Mouse (Mus musculus): ENCODE data around the gene Npnt. TPM values are rescaled to one million over a fixed set of nuclear protein-coding genes. Genes with fewer than 3 reads are reported as not detected.

The Npnt gene
- polyA plus RNA-seq, 1 experiment from 2014 or later, result 25.9 TPM

- Histone ChIP-seq H3K27ac (no peak overlapping the region), H3K4me2 (replicated peaks) (no peak overlapping the region), H3K36me3 (no peaks in the 10 kb centered on the region), H3K9ac (no peak overlapping the region), H3K4me3 (no peak overlapping the region), H3K9me3 (no peaks in the 10 kb centered on the region), H3K4me1 (no peaks in the 10 kb centered on the region), H3K27me3 (no peaks in the 10 kb centered on the region)
- 86% methylated on average over 2 of the region's 2 CpGs for WGBS
- no peak for ATAC-seq (ENCODE audit: insufficient number of reproducible peaks, insufficient read depth, low FRiP score, low TSS enrichment)
Measured at GRCm38 (mm10) chr3:132934649-132935048, 15.4 kb downstream of the Npnt start.

GRCm38 (mm10) chr3:132931526-132931925 is 18.6 kb downstream of the Npnt start:
- WGBS, result 86% methylated on average over 4 of the region's 4 CpGs
- Histone ChIP-seq H3K27me3 (no peaks in the 10 kb centered on the region), H3K4me2 (replicated peaks) (no peak overlapping the region), H3K36me3 (no peaks in the 10 kb centered on the region), H3K27ac (no peak overlapping the region), H3K9ac (no peak overlapping the region), H3K9me3 (no peaks in the 10 kb centered on the region), H3K4me1 (no peaks in the 10 kb centered on the region), H3K4me3 (no peak overlapping the region)
- ATAC-seq (ENCODE audit: insufficient number of reproducible peaks, insufficient read depth, low FRiP score, low TSS enrichment), result no peak

DNA sequence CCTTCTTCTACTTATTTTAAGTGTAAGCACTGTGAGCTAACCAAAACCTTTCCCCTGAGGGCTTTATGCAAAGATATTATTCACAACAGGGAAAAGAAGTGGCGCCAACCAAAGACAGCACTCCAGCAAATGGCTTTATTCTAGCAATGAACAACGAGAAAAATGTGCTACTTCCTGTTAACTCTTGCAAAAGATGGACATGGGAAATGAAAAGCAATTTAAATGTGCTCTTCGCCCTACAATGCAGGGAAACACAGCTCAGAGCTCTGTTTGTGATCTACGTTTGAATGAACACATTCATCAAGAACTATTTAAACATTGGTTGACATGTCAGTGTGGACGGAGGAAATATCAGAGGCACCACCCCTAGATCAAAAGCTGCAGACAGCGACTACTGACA is 20.2 kb downstream of the Npnt start:
- Histone ChIP-seq H3K9me3 (no peaks in the 10 kb centered on the region), H3K27ac (no peak overlapping the region), H3K27me3 (no peaks in the 10 kb centered on the region), H3K4me1 (no peaks in the 10 kb centered on the region), H3K4me3 (no peak overlapping the region), H3K36me3 (no peaks in the 10 kb centered on the region), H3K9ac (no peak overlapping the region), H3K4me2 (replicated peaks) (no peak overlapping the region)
- no peak for ATAC-seq (ENCODE audit: insufficient number of reproducible peaks, insufficient read depth, low FRiP score, low TSS enrichment)
- WGBS, result 57% methylated on average over 6 of the region's 6 CpGs

GRCm38 (mm10) chr3:132928186-132928585 is 21.9 kb downstream of the Npnt start:
- no peaks in the 10 kb centered on the region for H3K36me3 ChIP-seq
- no peak overlapping the region for H3K4me2 ChIP-seq (replicated peaks)
- no peaks in the 10 kb centered on the region for H3K4me1 ChIP-seq
- no peak for ATAC-seq (ENCODE audit: insufficient number of reproducible peaks, insufficient read depth, low FRiP score, low TSS enrichment)
- no peak overlapping the region for H3K27ac ChIP-seq
- 91% methylated on average over 9 of the region's 9 CpGs for WGBS
- no peaks in the 10 kb centered on the region for H3K9me3 ChIP-seq
- H3K9ac ChIP-seq, result no peak overlapping the region
- H3K4me3 ChIP-seq, result no peak overlapping the region
- H3K27me3 ChIP-seq, result no peaks in the 10 kb centered on the region

DNA sequence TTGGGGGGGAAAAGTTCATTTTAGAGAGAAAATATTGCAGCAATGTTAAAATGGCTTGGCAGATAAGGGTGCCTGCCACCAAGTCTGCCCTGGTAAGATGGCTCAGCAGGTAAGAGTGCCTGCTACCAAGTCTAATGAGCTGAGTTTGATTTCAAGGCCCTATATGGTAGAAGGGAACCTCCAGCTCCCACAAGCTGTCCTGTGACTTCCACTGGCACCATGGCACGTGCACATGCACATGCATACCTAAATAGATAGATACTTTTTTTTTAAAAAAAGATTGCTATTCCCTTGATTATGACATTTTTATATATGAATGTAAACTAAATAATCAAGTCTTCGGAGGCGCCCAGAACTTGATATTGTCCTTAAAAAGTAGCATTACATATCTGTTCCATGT is 30.3 kb downstream of the Npnt start:
- ATAC-seq (ENCODE audit: insufficient number of reproducible peaks, insufficient read depth, low FRiP score, low TSS enrichment), result no peak
- H3K9ac ChIP-seq, result no peak overlapping the region
- H3K4me2 ChIP-seq (replicated peaks), result no peak overlapping the region
- WGBS, result 89% methylated on average over 3 of the region's 3 CpGs
- no peak overlapping the region for H3K27ac ChIP-seq
- no peak overlapping the region for H3K4me3 ChIP-seq
- no peaks in the 10 kb centered on the region for H3K36me3 ChIP-seq
- H3K4me1 ChIP-seq, result no peaks in the 10 kb centered on the region
- H3K9me3 ChIP-seq, result no peaks in the 10 kb centered on the region
- H3K27me3 ChIP-seq, result no peaks in the 10 kb centered on the region

- H3K4me2 ChIP-seq (replicated peaks), result no peak overlapping the region
- WGBS, result 92% methylated on average over 11 of the region's 11 CpGs
- no peaks in the 10 kb centered on the region for H3K27me3 ChIP-seq
- no peak for ATAC-seq (ENCODE audit: insufficient number of reproducible peaks, insufficient read depth, low FRiP score, low TSS enrichment)
- no peaks in the 10 kb centered on the region for H3K36me3 ChIP-seq
- no peaks in the 10 kb centered on the region for H3K9me3 ChIP-seq
- H3K4me1 ChIP-seq, result no peaks in the 10 kb centered on the region
- no peak overlapping the region for H3K27ac ChIP-seq
- H3K4me3 ChIP-seq, result no peak overlapping the region
- H3K9ac ChIP-seq, result no peak overlapping the region
Measured at GRCm38 (mm10) chr3:132919240-132919639, 30.9 kb downstream of the Npnt start.

- no peaks in the 10 kb centered on the region for H3K27me3 ChIP-seq
- no peaks in the 10 kb centered on the region for H3K9me3 ChIP-seq
- no peaks in the 10 kb centered on the region for H3K4me1 ChIP-seq
- no peak overlapping the region for H3K9ac ChIP-seq
- no peak overlapping the region for H3K27ac ChIP-seq
- WGBS, result 86% methylated on average over 9 of the region's 9 CpGs
- no peaks in the 10 kb centered on the region for H3K36me3 ChIP-seq
- ATAC-seq (ENCODE audit: insufficient number of reproducible peaks, insufficient read depth, low FRiP score, low TSS enrichment), result no peak
- no peak overlapping the region for H3K4me2 ChIP-seq (replicated peaks)
- H3K4me3 ChIP-seq, result no peak overlapping the region
Measured at GRCm38 (mm10) chr3:132917356-132918090, 32.6 kb downstream of the Npnt start.

- H3K36me3 ChIP-seq, result no peaks in the 10 kb centered on the region
- no peak for ATAC-seq (ENCODE audit: insufficient number of reproducible peaks, insufficient read depth, low FRiP score, low TSS enrichment)
- no peak overlapping the region for H3K4me2 ChIP-seq (replicated peaks)
- H3K4me1 ChIP-seq, result peaks cover 9% of the 10 kb centered on the region; the same call in 1 of the 2 replicates
- H3K4me3 ChIP-seq, result no peak overlapping the region
- H3K27me3 ChIP-seq, result no peaks in the 10 kb centered on the region
- no peak overlapping the region for H3K9ac ChIP-seq
- 78% methylated on average over 9 of the region's 9 CpGs for WGBS
- no peaks in the 10 kb centered on the region for H3K9me3 ChIP-seq
- H3K27ac ChIP-seq, result no peak overlapping the region
Measured at GRCm38 (mm10) chr3:132915661-132916060, 34.4 kb downstream of the Npnt start.

DNA sequence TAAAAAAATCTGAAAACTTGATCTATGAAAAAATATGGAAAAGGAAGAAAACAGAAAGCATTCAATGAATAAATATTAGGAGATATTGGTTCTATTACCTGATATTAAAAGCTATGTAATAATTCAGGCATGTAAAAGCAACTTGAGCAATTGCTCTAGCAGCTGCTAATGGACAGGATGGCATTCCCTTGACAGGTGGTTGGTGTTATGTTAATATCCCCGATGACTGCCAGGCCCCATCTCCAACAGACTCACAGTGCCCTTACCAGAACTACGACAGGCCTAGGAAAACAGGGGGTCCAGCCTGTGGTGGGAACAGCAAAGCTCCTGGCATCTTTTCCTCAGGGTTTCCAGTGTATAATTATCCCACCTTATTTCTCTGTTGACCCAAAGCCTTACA is 37.7 kb downstream of the Npnt start:
- Histone ChIP-seq H3K27ac (no peak overlapping the region), H3K4me1 (peaks cover 9% of the 10 kb centered on the region; the same call in 1 of the 2 replicates), H3K4me2 (replicated peaks) (no peak overlapping the region), H3K36me3 (no peaks in the 10 kb centered on the region), H3K4me3 (no peak overlapping the region), H3K9me3 (no peaks in the 10 kb centered on the region), H3K9ac (no peak overlapping the region), H3K27me3 (no peaks in the 10 kb centered on the region)
- WGBS, result 64% methylated on average over 2 of the region's 2 CpGs
- no peak for ATAC-seq (ENCODE audit: insufficient number of reproducible peaks, insufficient read depth, low FRiP score, low TSS enrichment)

DNA sequence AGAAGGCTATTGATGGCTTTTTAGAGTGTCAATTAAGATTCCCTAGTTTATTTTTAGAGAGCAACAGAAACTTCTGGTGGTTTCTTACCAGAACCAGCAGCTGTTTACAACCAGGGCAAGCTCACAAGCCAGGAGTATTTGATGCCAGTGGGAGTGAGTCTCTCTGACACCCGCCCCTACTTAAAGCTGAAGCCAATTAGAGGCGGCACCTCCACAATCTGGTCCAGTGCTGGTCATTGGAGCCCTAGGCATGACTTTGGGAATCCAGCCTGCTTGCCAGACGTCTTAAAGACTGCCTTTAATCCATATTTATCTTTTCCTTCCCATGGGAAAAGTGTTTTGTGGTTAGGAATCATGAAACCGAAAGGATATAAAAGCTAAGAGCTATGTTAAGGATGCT is 38.4 kb downstream of the Npnt start:
- Histone ChIP-seq H3K4me3 (no peak overlapping the region), H3K36me3 (no peaks in the 10 kb centered on the region), H3K27ac (no peak overlapping the region), H3K4me1 (peaks cover 9% of the 10 kb centered on the region; the same call in 1 of the 2 replicates), H3K27me3 (no peaks in the 10 kb centered on the region), H3K9me3 (no peaks in the 10 kb centered on the region), H3K4me2 (replicated peaks) (no peak overlapping the region), H3K9ac (no peak overlapping the region)
- no peak for ATAC-seq (ENCODE audit: insufficient number of reproducible peaks, insufficient read depth, low FRiP score, low TSS enrichment)
- 33% methylated on average over 4 of the region's 4 CpGs for WGBS

DNA sequence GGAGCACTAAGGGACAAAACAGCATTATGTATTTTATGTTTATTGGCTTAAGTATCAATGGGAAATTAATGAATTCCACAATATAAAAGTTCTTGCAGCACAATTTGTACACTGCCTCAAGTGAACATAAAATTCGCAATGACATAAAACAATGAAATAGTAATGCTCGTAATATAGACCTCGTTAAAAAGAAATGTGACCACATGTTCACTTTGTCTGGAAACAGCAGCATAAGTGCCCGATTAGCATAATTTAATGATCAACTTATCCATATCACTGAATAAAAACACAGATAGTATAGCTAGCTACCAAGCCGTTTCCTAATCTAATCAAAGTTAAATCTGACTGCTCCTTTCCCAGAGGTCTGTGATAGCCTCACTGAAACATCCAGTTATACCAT is 39.4 kb downstream of the Npnt start:
- H3K27me3 ChIP-seq, result no peaks in the 10 kb centered on the region
- H3K9ac ChIP-seq, result no peak overlapping the region
- 74% methylated on average over 5 of the region's 5 CpGs for WGBS
- no peak overlapping the region for H3K4me2 ChIP-seq (replicated peaks)
- H3K27ac ChIP-seq, result no peak overlapping the region
- no peaks in the 10 kb centered on the region for H3K9me3 ChIP-seq
- no peaks in the 10 kb centered on the region for H3K36me3 ChIP-seq
- peaks cover 9% of the 10 kb centered on the region; the same call in 1 of the 2 replicates for H3K4me1 ChIP-seq
- no peak for ATAC-seq (ENCODE audit: insufficient number of reproducible peaks, insufficient read depth, low FRiP score, low TSS enrichment)
- H3K4me3 ChIP-seq, result no peak overlapping the region

- no peak overlapping the region for H3K9ac ChIP-seq
- H3K4me2 ChIP-seq (replicated peaks), result no peak overlapping the region
- no peaks in the 10 kb centered on the region for H3K27me3 ChIP-seq
- no peaks in the 10 kb centered on the region for H3K9me3 ChIP-seq
- H3K4me3 ChIP-seq, result no peak overlapping the region
- no peak overlapping the region for H3K27ac ChIP-seq
- H3K4me1 ChIP-seq, result peaks cover 9% of the 10 kb centered on the region; the same call in 1 of the 2 replicates
- WGBS, result 45% methylated on average over 12 of the region's 12 CpGs
- ATAC-seq (ENCODE audit: insufficient number of reproducible peaks, insufficient read depth, low FRiP score, low TSS enrichment), result no peak
- H3K36me3 ChIP-seq, result no peaks in the 10 kb centered on the region
Measured at GRCm38 (mm10) chr3:132909736-132910135, 40.4 kb downstream of the Npnt start.
